Mouse (Mus musculus) kidney, adult 18-20 months (tissue): ENCODE results near the gene Disc1.

Experiments
- DNase-seq: peaks from one replicate; pipeline ENCODE4 v3.0.0; 2021

Disc1 gene

DNA sequence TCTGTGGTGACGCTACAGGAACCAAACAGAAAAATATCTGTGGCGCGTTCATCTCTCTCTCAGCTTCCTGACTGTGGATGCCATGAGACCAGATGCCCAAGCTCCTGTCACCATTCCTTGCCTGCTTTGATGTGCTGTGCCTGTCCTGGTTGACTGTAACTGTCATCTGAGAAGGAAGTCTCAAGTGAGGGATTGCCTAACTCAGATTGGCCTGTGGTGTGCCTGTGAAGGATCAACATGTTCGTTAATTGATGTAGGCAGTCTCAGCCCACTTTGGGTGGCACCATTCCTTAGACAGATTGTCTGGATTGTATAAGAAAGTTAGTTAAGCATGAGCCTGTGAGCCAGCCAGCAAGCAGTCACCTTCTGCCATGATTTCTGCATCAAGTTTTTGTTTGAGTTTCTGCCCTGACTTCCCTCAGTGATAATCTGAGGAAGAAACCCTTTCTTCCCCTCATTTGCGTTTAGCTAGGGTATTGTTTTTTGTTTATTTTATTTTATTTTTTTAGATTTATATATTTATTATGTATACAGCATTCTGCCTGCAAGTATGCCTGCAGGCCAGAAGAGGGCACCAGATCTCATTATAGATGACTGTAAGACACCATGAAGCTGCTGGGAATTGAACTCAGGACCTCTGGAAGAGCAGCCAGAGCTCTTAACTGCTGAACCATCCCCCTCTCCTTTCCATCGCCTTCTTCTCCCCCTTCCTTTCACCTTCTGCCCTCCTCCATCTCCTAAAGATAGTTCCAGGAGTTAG, 14.3 kb downstream of the Disc1 start:
- DNase-seq = no peak

- DNase-seq = no peak
Observed at GRCm38 (mm10) chr8:125069304-125069703, 15.3 kb downstream of the Disc1 start.

DNA sequence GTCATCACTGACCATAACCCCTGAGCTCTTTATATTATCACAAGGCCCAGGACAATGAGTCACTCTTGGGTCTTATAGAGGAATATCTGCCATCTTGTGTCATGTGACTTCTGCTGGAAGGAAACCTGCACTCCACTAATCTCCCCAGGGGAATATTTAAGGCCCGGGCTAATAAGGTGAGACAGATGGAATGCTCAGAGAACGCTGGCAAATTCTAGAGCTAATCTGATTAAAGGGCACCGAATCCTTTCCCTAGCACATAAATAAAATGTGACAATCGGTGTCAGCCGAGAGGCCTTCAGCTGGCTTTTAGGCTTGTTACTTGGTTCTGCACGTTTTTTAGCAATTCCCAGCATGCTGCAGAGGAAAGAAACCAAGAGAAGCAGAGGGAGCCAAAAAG, 15.7 kb downstream of the Disc1 start:
- no peak for DNase-seq

- DNase-seq = no peak
Observed at GRCm38 (mm10) chr8:125074141-125074540, 20.1 kb downstream of the Disc1 start.

GRCm38 (mm10) chr8:125074581-125074980, 20.6 kb downstream of the Disc1 start:
- no peak for DNase-seq

DNA sequence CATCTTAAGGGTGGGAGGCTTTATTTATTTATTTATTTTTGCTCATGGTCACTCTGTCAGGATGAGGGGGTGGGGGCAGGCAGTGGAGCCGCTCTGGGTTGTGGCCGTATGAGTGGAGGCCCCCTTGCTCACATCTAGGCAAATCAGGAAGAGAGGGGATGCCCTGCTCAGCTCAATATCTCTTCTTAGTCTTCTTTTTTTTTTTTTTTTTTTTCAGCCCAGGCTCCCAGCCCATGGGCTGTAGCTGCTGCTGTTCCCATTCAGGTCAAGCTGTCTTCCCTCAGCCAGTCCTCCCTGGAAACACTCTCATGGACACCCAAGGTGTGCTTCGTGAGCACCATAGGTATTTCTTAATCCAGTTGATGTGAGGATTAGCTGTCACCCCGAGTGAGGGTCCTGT, 21.4 kb downstream of the Disc1 start:
- no peak for DNase-seq

GRCm38 (mm10) chr8:125077326-125077725, 23.3 kb downstream of the Disc1 start:
- DNase-seq = no peak

DNA sequence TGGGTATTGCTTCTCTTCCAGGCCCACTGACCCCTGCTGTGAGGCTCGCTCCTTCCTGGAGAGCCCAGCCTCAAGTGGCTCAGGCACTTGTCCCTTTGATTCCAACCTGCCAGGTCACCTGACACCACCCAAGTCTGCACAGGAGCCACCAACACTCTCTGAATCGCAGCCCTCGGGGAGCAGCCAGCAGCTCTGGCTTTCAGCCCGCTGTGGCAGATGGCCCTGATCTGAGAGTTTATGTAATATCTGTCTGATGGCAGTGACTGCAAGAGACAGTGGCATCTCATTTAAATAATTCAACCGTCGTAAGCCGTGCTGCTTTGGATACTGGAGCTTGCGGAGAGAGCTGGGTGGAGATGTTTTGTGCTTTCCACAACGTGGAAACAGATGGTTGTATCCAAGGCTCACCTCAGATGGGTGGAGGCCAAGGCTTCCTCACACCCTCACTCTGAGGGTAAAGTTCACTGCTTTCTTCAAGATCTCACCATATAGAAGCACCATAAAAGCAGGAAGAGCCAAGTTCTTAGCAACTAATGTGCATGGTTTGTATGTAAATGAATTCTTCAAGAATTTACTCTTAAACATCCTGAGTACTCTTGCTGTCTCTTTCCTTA, 24.9 kb downstream of the Disc1 start:
- peak; percentile 22 for DNase-seq

GRCm38 (mm10) chr8:125080388-125081344, 26.7 kb downstream of the Disc1 start:
- no peak for DNase-seq

- peak; percentile 71 for DNase-seq
Observed at GRCm38 (mm10) chr8:125083746-125084145, 29.8 kb downstream of the Disc1 start.

- DNase-seq = no peak
Observed at GRCm38 (mm10) chr8:125084523-125084922, 30.5 kb downstream of the Disc1 start.

GRCm38 (mm10) chr8:125090889-125091740, 37.1 kb downstream of the Disc1 start:
- peak; percentile 62 for DNase-seq

DNA sequence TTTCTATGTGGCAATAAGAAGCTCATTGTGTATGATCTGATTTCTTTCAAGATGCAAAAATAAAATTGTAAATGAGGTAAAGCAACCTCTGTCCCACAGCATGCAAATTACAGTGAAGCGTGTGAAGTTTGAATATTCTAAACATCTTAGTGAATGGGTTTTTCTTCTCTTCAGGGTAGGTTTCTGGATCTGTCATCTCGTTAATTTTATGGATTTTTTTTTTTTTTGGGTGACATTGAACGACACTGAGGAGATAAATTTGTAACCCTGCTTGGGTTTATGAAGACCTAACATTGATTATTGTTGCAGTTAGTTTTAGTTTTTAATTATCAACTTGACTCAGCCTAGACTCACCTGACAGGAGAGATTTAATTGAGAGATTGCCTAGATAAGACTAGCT, 43.1 kb downstream of the Disc1 start:
- DNase-seq = no peak

DNA sequence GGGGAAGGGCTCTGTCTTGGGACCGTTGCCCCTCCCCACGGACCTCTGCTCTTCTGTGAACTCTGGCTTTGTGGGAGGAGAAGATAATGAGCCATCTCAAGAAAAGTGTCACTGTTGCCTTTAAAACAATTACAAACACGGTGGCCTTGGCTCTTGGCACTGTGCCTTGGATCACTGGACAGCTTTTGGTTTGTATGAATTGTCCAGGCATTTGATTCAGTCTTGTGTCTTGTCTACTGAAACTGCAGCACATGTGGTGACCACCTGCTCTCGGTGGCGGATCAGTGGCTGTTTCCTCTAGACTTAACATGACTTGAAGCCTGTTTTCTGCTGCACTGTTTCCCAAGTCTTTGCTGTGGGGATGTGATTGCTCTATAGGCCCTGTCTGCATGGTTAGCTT, 44.1 kb downstream of the Disc1 start:
- DNase-seq = no peak

DNA sequence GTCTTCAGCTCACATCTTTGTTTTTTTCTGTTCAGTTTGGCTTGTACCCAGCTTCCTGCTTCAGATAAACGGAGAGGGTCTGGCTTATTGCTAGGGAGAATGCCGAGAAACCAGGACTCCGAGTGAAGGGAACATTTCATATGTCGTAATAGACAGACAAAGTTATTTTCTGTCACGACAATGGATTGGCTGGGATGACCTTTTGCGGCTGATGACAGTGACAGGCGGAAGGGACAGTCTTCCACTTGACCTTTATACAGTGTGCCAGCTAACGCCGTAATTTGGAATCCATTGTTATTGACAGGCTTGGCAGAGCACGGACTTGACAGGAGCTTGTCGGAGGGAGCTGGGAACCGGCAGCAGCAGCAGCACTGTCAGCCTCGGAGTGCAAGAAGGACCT, 48.3 kb downstream of the Disc1 start:
- DNase-seq = no peak

- DNase-seq = peak; percentile 23
Observed at GRCm38 (mm10) chr8:125113171-125113570, 59.2 kb downstream of the Disc1 start.

DNA sequence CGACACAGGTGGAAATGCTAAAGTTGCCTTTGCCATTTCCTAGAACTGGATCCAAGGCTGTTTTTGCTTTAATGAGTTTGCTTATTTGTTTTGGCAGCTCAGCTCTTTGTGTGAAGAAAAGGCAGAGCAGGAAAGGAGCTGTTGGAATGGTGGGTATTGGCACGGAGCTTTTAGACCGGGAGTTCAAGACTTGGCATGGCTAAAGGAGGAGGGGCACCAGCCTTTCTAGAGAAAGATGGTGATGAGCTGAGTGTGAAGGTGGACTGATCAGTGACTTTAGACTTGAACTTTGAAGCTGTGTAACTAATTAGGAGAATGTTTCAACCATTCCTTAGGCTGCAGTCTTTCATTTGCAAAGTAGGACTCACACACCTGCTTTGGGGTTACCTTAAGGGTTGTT, 59.8 kb downstream of the Disc1 start:
- DNase-seq = peak; percentile 19

GRCm38 (mm10) chr8:125115321-125115720, 61.3 kb downstream of the Disc1 start:
- peak; percentile 23 for DNase-seq

GRCm38 (mm10) chr8:125116616-125117015, 62.6 kb downstream of the Disc1 start:
- DNase-seq = peak; percentile 54

DNA sequence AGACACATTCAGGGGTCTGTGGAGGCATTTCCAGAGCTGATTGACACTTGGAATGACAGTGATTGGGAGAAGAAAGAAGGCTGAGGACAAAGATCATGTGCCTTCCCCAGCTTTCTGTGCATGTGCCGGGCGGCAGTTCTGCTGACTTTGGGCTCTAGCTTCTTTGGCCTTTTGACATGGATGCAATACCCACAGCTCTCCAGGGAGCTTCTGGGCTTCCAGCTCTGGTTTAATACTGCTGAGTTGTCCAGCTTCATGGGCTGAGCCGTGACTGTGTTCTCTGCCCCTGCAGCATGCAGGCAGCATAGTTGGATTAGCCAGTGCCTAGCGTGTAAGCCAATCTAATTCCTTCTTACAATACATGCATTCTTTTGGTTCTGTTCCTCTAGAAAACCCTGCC, 72.5 kb downstream of the Disc1 start:
- DNase-seq = no peak

- no peak for DNase-seq
Observed at GRCm38 (mm10) chr8:125127621-125128020, 73.6 kb downstream of the Disc1 start.

GRCm38 (mm10) chr8:125128305-125128704, 74.3 kb downstream of the Disc1 start:
- DNase-seq = peak; percentile 34

DNA sequence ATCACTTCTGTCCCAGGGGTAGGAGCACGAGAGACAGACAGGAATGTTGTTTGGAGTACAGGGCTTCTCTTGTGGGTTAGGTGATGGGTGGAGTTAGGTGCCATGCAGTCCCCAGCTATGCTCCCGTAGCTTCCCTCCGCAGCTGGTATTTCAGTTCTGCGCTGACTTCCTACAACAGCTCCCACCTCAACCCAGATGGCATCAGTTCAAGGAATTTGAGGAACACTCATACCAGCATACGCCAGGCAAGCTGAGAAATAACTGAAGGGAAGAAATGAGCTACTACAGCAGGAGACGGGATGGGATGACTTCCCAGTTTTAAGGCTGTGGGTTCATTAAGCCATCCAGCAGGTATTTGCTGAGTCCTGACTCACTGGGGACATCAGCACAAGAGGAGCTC, 76.8 kb downstream of the Disc1 start:
- no peak for DNase-seq
